Mouse (Mus musculus): ENCODE results near the gene Ramp2. TPM values are rescaled to one million over a fixed set of nuclear protein-coding genes. Genes with fewer than 3 reads are reported as not detected.

Gene Ramp2
- polyA plus RNA-seq, 1 experiment, result 86.6 TPM

- H3K36me3 ChIP-seq (ENCODE audit: control insufficient read depth, insufficient read depth, low read length), result peaks cover 3% of the 10 kb centered on the region; the same call in 1 of the 2 replicates
- peaks cover 14% of the 10 kb centered on the region for H3K4me1 ChIP-seq (ENCODE audit: control insufficient read depth, insufficient read depth, low read length)
- H3K4me3 ChIP-seq (ENCODE audit: insufficient read depth, low read depth, low read length), result peak overlapping the region; percentile 96
- no peaks in the 10 kb centered on the region for H3K27me3 ChIP-seq (replicated peaks; ENCODE audit: control insufficient read depth, insufficient read depth, low read length)
- TF ChIP-seq POLR2A (IDR thresholded peaks at IDR 0.05; ENCODE audit: low read depth, low read length) (no peak), CTCF (conservative IDR thresholded peaks at IDR 0.05; ENCODE audit: insufficient read depth, insufficient read length, low read depth, low read length) (no peak)
- no peak for DNase-seq
- peak overlapping the region; percentile 88 for H3K27ac ChIP-seq (ENCODE audit: insufficient read depth, low read depth, low read length)
- 1% methylated on average over 30 of the region's 30 CpGs for WGBS
Measured at GRCm38 (mm10) chr11:101260826-101261380, 15.1 kb downstream of the Ramp2 start.

GRCm38 (mm10) chr11:101262272-101262967 is 16.6 kb downstream of the Ramp2 start:
- no peak for TF ChIP-seq POLR2A (IDR thresholded peaks at IDR 0.05; ENCODE audit: low read depth, low read length)
- no peak for TF ChIP-seq CTCF (conservative IDR thresholded peaks at IDR 0.05; ENCODE audit: insufficient read depth, insufficient read length, low read depth, low read length)
- Histone ChIP-seq H3K36me3 (ENCODE audit: control insufficient read depth, insufficient read depth, low read length) (peaks cover 3% of the 10 kb centered on the region; the same call in 1 of the 2 replicates), H3K4me3 (ENCODE audit: insufficient read depth, low read depth, low read length) (peak overlapping the region; percentile 96), H3K27ac (ENCODE audit: insufficient read depth, low read depth, low read length) (peak overlapping the region; percentile 62), H3K27me3 (replicated peaks; ENCODE audit: control insufficient read depth, insufficient read depth, low read length) (no peaks in the 10 kb centered on the region), H3K4me1 (ENCODE audit: control insufficient read depth, insufficient read depth, low read length) (peaks cover 14% of the 10 kb centered on the region)
- WGBS, result 11% methylated on average over 24 of the region's 24 CpGs
- no peak for DNase-seq

GRCm38 (mm10) chr11:101263138-101263988 is 17.5 kb downstream of the Ramp2 start:
- Histone ChIP-seq H3K27ac (ENCODE audit: insufficient read depth, low read depth, low read length) (peak overlapping the region; percentile 37), H3K4me3 (ENCODE audit: insufficient read depth, low read depth, low read length) (peak overlapping the region; percentile 96), H3K27me3 (replicated peaks; ENCODE audit: control insufficient read depth, insufficient read depth, low read length) (no peaks in the 10 kb centered on the region), H3K36me3 (ENCODE audit: control insufficient read depth, insufficient read depth, low read length) (peaks cover 3% of the 10 kb centered on the region; the same call in 1 of the 2 replicates), H3K4me1 (ENCODE audit: control insufficient read depth, insufficient read depth, low read length) (peaks cover 14% of the 10 kb centered on the region)
- 36% methylated on average over 32 of the region's 32 CpGs for WGBS
- TF ChIP-seq CTCF (conservative IDR thresholded peaks at IDR 0.05; ENCODE audit: insufficient read depth, insufficient read length, low read depth, low read length) (no peak), POLR2A (IDR thresholded peaks at IDR 0.05; ENCODE audit: low read depth, low read length) (no peak)
- DNase-seq, result peak; percentile 54

- 59% methylated on average over 3 of the region's 3 CpGs for WGBS
- Histone ChIP-seq H3K4me1 (ENCODE audit: control insufficient read depth, insufficient read depth, low read length) (peaks cover 11% of the 10 kb centered on the region), H3K36me3 (ENCODE audit: control insufficient read depth, insufficient read depth, low read length) (peaks cover 3% of the 10 kb centered on the region; the same call in 1 of the 2 replicates), H3K4me3 (ENCODE audit: insufficient read depth, low read depth, low read length) (peak overlapping the region; percentile 96), H3K27ac (ENCODE audit: insufficient read depth, low read depth, low read length) (peak overlapping the region; percentile 37), H3K27me3 (replicated peaks; ENCODE audit: control insufficient read depth, insufficient read depth, low read length) (no peaks in the 10 kb centered on the region)
- DNase-seq, result no peak
- no peak for TF ChIP-seq CTCF (conservative IDR thresholded peaks at IDR 0.05; ENCODE audit: insufficient read depth, insufficient read length, low read depth, low read length)
- no peak for TF ChIP-seq POLR2A (IDR thresholded peaks at IDR 0.05; ENCODE audit: low read depth, low read length)
Measured at GRCm38 (mm10) chr11:101263989-101264280, 18.1 kb downstream of the Ramp2 start.

- Histone ChIP-seq H3K4me1 (ENCODE audit: control insufficient read depth, insufficient read depth, low read length) (peaks cover 7% of the 10 kb centered on the region), H3K36me3 (ENCODE audit: control insufficient read depth, insufficient read depth, low read length) (peaks cover 3% of the 10 kb centered on the region; the same call in 1 of the 2 replicates), H3K4me3 (ENCODE audit: insufficient read depth, low read depth, low read length) (peak overlapping the region; percentile 15), H3K27ac (ENCODE audit: insufficient read depth, low read depth, low read length) (peak overlapping the region; percentile 22), H3K27me3 (replicated peaks; ENCODE audit: control insufficient read depth, insufficient read depth, low read length) (no peaks in the 10 kb centered on the region)
- 39% methylated on average over 31 of the region's 31 CpGs for WGBS
- DNase-seq, result no peak
- TF ChIP-seq CTCF (conservative IDR thresholded peaks at IDR 0.05; ENCODE audit: insufficient read depth, insufficient read length, low read depth, low read length), result no peak
- peak; percentile 17 for TF ChIP-seq POLR2A (IDR thresholded peaks at IDR 0.05; ENCODE audit: low read depth, low read length)
Measured at GRCm38 (mm10) chr11:101264954-101265471, 19.2 kb downstream of the Ramp2 start.

GRCm38 (mm10) chr11:101265906-101266305 is 20.1 kb downstream of the Ramp2 start:
- Histone ChIP-seq H3K36me3 (ENCODE audit: control insufficient read depth, insufficient read depth, low read length) (peaks cover 3% of the 10 kb centered on the region; the same call in 1 of the 2 replicates), H3K4me1 (ENCODE audit: control insufficient read depth, insufficient read depth, low read length) (peaks cover 7% of the 10 kb centered on the region), H3K27ac (ENCODE audit: insufficient read depth, low read depth, low read length) (0 out of 2 replicates have a peak overlapping the region, but pooled peaks have one; percentile 30), H3K27me3 (replicated peaks; ENCODE audit: control insufficient read depth, insufficient read depth, low read length) (no peaks in the 10 kb centered on the region), H3K4me3 (ENCODE audit: insufficient read depth, low read depth, low read length) (no peak overlapping the region)
- WGBS, result 56% methylated on average over 6 of the region's 6 CpGs
- DNase-seq, result no peak
- no peak for TF ChIP-seq CTCF (conservative IDR thresholded peaks at IDR 0.05; ENCODE audit: insufficient read depth, insufficient read length, low read depth, low read length)
- no peak for TF ChIP-seq POLR2A (IDR thresholded peaks at IDR 0.05; ENCODE audit: low read depth, low read length)

Data from kidney, adult 2 months (tissue).